Mouse (Mus musculus) megakaryocyte-erythroid progenitor cell, adult 5-6 weeks (primary cell): ENCODE measurements at regions not wholly inside any gene's neighbourhood (a gene's known extent, or its start where the extent isn't known, plus 50 kb on each side); places are given as distances from the start of the nearest gene placed in this dataset.
A peak's percentile ranks its signal among the peaks of the same experiment; 100 is the strongest.

Source experiments
- ATAC-seq: replicated peaks from 2 replicates; pipeline ENCODE4 v1.8.0; 2016; ENCODE audit warnings: mild to moderate bottlenecking, inconsistent platforms; ENCODE audit not compliant: severe bottlenecking, poor library complexity, low FRiP score, low TSS enrichment

DNA sequence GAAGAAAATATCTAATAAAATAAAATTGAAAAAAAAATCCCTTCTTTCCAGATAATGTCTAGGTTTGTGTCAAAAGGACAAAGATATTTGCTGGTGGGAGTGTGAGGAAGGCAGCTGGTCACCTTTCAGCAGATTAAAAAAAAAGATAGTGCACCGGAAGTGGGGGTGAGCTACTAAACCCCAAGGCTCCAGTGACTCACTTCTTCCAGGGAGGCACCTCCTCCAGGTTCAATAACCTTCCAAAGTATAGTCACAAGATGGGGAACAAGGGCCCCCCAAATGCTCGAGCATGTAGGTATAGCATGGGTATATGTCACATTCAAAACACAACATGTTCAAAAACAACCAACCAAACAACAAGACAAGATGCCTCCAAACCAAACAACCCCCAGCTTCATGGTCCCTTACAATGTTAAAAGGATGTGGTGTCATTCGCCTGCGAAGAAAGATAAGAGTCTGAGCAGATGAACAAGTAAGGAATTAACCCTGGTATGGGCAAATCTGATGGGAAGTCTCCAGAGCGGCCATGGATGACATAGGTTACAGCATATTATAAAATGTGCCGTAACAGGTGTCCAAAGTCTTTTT, 84.6 kb downstream of the Kcnrg start:
- peak; percentile 38; the same call in 1 of the 2 replicates for ATAC-seq

DNA sequence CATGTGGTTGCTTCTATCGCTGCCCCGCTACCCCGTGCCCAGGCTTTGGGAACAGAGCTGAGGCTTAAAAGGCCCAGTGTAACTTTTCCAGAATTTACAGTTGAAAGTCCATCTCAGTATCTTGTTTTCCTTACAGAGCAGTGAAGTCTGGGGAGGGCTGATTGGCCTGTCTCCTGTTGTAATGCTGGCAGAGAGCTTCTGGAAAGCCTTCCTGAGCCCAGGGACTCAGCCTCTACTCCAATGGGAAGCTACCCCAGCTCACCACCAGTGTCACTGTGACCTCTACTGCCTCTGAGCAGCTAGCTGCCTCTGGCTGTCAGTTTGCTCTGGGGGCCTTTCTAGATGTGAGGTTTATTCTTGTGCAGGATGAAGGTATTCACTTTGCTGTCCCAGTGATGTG, 87.5 kb downstream of the Kcnrg start:
- no peak for ATAC-seq

DNA sequence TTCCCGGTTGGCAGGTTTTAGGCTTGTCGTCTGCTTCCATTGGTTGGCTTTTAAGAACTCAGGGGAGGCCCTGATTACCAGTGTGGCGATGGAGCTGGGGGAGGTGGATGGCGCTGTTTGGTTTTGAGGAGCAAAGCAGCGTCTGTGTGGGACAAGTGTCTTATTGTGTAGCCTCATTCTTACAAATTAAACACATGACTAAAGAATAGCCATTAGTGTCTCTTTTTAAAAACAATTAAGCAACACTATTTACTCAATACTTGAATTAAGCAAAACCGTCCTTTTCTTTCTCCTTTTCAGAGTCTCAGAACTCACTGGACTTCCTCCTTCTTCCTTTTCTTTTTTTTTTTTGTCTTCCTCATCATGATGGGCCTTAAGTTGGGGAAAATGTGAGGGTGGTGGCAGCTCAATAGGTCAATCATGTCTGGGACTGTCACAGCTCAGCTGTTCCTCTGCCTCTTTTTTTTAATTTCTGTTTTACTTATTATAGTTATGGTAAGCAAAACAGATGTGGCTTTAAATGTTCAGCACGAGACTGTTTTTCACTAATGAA, 89.1 kb downstream of the Kcnrg start:
- ATAC-seq = no peak

DNA sequence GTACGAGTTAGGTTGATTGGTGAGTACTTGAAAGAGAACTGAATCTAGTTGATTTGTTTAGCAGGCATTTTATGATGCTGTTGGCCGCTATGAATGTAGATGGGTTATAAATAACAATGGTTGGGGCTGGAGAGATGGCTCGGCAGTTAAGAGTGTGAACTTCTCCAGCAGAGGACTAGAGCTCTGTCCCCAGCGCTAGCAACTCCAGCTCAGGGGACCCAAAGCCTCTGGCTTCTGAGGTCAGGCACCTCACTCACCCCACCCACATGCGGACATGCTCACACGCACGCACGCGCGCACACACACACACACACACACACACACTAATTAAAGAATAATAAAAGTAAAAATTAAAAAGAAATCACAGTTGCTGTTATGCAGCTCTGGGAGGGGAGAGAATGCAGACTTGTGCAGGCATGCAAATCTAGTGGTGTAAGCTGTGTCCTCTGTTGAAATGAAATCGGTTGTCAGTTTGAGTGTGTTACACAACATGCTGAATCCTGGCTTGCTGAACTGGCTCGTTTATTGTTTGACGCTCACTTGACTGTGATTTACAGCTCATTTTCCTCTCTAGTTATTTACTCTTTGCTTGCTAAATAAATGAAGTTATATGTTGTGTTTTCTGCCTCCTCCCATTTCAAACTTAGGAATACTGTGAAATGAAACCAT, 89.8 kb downstream of the Kcnrg start:
- no peak for ATAC-seq

DNA sequence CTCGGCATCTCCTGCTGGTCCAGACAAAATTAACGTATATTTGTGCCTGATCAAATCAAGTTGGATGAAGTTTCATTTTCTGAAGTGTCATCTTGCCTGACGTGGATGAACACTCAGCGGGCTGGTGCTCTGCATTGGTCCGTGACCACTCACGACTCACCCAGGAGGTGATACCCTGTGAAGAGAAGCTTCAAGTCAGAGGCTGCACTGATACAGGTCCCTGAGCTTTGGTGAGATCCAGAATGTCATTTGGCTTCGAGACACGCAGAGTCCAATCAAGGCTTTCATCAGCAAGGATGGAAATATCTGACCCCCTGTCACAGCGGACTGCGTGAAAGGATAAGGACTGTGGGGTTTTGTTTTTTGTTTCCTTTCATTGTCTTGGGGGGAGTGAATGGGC, 90.4 kb downstream of the Kcnrg start:
- no peak for ATAC-seq

DNA sequence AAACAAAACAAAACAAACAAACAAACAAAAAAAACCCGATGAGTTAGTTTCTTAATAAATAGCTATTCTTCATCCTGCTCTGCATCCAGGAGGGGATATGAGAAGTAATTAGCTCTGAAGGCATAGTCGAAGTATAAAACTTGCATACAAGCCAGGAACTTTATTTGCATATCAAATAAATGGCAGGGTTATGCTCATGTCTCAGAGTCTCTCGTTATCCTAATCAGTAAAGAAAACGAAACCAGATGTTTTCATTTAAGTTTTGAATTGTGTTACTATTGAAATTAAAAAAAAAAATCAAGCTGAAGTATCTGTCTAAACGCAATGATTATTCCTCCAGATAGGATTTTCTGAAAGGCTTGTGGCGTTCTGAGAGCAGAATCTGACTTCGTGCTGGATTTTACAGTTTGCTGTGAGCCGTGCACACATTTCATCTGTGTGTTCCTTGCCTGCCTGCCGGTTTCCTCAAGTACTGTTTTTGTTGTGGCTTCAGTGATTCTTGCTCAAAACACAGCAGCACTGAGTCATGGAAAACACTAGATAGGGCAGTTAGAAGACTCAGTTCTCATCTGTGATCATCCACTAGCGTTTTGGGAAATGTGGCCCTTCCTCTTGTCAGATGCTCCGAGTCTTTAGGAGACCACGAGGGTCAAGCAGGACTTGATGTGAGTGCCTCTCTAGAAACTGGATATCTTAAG, 91.2 kb downstream of the Kcnrg start:
- no peak for ATAC-seq

DNA sequence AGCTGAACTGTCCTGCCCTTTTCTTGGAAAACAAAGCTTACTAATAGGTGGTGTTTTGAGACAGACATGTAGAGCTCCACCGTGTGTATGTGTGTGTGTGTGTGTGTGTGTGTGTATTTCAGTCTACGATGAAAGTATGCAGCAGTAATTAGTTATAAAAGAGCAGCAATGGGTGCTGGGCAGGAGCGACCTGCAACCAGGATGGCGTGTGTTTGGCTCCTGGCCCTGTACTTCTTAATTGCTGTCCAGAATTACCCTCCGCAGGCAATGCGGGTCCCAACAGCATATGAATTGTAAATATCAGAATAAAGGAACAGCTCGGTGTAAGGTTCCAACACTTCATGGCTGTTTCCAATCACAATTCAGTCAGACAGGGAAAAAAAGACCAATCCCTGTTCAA, 92.4 kb downstream of the Kcnrg start:
- ATAC-seq = no peak

DNA sequence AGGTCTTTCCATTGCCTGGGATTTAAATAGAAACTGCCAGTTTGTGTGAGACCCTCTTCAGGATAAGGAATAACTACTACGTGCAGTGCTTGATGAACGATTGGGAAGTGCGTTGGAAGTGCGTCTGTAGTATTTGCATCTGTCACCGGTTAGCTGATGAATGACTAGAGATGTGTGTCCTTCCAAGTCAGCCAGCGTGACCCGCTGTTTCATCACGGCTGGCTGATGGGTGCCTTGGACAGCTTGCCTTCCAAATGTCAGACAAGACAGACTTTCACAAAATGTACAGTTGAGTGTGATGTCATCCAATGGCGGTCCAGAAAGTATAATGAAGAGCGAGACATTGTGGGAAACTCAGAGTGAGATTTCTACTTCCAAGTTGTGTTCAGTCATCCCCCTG, 93.9 kb downstream of the Kcnrg start:
- no peak for ATAC-seq

DNA sequence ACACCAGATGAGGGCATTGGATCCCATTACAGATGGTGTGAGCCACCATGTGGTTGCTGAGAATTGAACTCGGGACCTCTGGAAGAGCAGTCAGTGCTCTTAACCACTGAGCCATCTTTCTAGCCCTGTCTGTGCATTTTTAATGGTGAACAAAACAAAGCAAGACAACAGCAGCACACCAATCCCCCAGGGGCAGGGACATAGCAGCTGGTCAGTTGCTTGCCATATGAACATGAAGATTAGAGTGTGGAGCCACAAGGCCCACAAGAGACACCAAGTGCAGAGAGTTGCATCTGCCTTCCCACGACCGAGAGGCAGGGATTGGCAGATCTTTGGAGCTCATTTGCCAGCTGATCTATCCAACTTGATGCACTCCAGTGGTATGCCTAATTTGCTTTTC, 96.7 kb downstream of the Kcnrg start:
- ATAC-seq = no peak

DNA sequence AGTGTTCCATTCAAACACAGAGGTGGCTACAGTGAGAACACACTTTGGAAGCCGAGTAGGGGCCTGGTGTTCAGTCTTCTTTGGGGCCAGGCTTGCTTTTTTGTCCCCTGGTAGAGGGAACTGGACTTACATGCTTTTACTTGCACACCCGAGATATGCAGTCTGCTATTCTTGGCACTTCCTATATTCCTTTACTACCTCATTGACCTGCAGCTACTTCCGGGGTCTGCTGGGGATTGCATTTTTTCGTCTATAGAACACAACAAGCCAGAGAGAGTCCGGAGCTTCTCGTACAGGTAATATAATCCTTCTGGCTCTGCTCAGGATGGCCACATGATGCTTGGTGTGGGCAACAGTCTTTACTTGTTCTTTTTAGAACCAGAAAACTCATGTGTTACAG, 99.7 kb downstream of the Kcnrg start:
- no peak for ATAC-seq

DNA sequence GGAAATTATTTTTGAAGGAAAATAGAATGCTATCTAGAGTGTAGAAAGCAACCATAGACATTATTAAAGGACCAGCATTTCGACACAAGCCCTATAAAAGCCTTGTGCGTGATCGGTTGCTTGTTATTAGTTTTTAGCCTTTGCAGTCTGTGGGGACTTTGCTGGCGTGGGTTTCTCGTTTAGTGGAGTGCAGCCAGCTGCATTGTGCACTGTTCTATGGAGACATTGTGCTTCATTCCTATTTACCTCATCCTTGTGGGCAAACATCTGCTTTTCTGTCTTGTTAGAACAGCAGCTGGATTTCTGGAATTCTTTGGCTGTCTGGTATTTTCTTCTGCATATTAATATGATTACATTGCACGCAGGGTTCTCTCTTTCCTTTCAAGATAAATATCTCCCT, 101.1 kb downstream of the Kcnrg start:
- ATAC-seq = no peak

DNA sequence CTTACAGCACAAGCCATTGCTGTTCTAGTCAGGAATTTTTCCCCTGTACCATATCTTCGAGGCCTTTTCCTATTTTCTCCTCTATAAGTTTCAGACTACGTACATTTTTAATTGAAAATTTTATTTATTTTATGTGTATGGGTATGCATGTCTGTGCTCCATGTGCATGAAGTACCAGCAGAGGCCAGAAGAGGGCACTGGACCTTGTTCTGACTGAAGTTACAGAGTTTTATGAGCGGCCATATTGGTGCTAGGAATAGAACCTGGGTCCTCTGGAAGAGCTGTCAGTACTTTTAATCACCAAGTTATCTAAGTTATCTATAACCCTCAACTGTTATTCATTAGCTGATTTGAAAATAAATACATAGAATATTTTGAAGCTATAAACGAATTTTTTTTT, 108.5 kb downstream of the Kcnrg start:
- no peak for ATAC-seq

DNA sequence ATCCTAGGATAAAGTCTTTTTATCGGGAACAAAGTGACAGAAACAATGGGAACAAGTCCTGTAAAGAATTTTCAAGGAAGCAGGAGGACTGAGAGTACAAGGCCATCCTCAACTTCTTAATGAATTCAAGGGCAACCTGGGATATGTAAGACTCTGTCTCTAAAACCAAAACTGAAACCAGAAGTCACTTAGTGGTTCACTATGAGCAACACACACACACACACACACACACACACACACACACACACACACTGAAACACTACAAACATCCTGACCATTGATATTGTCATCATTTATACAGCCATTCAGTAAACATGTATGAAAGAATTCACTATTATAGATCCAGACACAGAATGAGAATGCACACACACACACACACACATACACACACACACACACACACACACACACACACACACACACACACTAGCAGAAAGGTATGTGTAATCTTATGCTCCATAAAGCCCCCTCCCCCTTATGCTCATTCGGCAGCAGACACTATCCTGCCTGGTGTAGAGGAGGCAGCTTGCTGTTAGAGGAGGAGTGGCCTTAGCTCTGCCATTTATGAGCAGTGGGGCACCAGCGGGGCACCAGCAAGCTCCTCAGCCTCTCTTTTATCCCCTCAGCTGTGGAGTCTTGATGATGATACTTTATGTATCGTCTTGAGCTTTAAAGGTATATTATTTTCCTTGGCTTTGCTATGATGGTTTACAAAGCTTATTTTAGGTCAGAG, 111.3 kb downstream of the Kcnrg start:
- no peak for ATAC-seq

DNA sequence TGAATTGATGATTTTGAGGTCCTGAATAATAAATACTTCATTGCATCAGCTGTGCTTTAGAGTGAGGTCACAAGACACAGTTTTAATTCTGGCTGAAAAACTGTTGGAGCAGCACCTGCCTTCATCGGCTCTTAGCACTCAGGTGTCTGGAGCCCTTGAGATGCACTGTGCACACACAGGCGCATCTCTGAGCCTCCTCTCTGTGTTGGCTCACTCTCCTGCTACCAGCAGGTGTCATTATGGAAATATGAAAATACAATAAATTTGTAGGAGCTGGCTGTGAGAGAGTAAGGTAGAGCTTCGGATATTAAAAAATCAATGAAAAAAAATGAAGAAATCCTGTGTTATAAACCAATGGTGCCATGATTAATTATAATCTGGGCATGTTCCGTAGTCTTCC, 114.0 kb downstream of the Kcnrg start:
- no peak for ATAC-seq

DNA sequence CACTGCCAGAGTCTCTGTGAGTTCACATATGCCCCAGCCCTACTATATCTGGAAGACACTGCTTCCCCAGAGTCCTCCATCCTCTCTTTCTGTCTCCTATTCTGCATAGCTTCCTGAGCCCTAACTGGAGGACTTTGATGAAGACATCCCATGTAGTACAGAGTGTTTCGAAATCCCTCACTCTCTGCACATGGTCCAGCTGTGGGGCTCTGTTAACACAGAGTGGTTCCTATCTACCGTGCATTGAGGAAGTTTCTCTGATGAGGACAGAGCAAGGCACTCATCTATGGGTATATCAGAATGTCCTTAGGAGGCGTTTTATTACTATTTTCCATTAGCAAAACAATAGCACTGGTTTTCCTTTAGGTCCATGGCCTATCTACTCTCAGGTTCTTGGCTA, 117.7 kb downstream of the Kcnrg start:
- ATAC-seq = no peak

DNA sequence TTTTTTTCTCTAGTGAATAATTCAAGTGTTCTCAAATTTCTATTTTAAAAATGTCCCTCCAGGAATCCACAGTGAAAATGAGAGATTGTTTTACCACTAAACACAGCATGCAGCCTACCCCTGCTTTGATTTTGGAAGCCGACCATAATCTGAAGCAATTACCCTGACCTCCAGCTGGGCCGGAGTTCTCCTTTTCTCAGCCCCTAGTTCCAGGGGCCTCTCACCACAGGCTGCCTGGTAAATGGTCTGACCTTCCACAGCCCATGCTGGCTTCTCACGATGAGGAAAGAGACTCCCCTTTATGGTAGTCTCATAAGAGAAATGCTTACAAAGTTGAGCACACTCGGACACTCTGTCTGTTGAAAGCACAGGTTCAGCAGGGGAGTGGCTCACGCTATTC, 121.3 kb downstream of the Kcnrg start:
- ATAC-seq = no peak

DNA sequence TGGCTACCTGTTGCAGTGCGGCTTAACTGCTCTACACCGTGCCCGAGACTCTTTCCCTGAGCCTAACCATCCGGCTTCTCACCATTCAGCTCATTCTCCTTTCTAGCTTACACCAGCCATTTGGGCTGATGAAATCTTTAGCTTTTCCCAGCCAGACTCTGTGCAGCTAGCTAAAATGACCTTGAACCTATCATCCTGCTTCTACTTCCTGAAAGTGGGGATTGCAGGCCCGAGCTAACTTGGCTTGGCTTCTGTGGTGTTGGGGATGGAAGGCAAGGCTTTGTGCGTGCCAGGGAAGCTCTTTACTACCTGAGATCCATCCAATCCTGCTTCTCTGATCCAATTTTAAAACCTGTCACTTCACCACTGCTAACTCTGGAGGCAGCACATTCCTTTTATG, 128.3 kb downstream of the Kcnrg start:
- ATAC-seq = no peak

DNA sequence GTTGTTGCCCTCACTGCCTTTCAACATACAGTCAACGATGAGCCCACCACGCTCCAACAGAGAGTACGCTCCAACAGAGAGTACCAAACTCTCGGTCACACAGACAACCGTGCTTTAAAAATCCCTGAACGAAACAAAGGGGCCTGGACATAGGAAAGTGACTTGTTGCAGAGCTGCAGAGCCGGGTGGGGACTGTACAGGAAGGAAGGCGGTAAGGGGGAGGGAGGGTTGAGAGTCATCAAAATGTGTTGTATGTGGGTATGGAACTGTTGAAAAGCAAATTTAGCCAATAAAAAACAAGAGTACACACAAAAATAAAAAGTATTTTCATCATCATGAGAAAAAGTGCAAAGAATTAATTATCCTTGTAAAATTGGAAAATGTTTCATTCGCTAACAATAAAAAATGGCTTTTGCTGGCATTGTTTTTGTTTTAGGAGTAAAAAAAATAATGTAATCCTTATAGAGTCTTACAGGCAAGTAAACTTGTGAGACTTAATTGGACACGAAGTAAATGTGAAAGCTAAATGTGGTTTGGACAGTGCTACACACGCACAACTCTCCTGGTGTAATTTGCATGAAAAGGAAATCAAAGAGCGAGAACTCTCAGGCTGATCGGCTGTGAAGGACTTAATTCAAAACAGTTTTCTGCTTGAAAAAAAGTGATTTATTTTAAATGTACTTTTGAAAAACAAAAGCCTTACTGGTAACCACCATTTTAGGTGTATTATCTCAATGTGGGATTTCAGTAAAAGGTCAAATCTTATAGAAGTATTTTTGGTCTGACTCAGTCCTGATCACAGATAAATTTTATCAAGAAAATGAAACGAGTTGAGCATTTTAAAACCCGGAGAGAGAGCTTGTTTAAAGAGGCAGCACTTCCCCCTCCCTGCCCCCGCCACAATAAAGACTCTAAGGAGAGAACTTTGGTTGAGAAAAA, 129.4 kb downstream of the Kcnrg start:
- no peak for ATAC-seq

DNA sequence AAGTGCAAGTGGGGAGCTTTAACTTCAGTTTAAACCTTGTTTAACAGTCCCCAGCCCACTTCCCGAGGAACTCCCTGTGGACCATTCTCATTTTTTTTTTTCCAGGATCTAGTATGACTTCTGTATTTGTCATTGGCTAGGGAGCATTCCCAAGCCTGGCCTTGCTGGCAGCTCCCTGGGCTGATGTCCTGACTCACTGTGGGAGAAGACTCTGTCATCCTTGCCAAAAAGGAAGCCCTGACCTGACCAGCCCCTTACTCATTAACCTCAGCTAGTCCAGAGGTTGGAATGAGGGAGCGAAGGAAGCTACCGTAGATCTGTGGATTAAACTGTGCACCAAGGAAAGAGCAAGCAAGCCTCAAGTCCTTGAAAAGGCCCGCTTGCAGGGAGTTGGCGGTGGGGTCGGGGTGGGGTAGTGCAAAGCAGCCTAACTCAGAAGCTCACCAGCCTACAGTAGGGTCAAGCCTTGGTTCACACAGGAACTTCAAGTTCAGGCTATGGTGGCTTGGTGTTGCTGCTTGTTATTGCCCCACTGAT, 130.3 kb downstream of the Kcnrg start:
- ATAC-seq = no peak
